Mouse (Mus musculus): ENCODE data around the gene Adcy1.

DNA sequence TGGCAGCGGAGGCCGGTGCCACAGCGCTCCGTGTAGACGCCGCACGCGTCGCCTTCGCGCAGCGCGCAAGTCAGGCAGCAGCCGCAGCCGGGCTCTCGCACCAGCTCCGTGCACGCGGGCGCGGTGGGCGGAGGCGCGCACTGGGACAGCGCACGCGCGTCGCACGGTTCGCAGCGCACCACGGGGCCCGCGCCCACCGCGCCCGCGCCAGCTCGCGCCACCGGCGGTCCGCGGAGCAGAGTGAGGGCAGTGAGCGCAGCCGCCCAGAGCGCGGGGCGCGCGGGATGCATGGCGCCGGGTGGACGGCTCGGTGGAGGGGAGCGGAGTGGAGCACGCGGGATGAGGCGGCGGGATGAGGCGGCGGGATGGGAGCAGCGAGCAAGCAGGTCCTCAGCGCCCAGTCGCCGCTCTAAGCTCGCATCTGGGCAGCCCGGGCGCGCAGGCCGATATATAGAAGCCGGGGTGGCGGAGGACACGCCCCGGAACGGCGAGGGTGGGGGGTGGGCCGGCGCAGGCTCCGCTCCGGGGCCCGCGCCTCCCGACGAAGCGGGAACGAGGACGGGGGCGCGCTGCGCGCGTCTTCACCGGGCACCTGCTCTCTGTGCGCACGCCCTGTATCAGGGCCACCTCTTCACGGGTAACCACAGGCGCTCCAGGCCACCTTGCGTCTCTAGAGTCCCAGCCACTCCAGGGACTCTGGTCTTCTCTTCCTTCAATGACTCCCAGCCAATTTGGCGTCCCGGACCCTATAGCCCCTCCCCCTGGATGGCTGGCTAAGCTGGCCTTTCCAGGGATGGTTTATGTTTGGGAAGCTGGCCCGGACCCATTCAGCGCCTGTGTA lies 150.4 kb downstream of the Adcy1 start, which contains the start of gene Igfbp3:
- TF ChIP-seq EP300 (IDR thresholded peaks at IDR 0.05; ENCODE audit: low read depth) (no peak), CTCF (IDR thresholded peaks at IDR 0.05; ENCODE audit: low read depth) (no peak)
